ENCODE assay signal across 9 mouse cellular contexts in genomic region chr2:29731545-29731944, GRCm38 (mm10). TPM values are rescaled to one million over a fixed set of nuclear protein-coding genes. Genes with fewer than 3 reads are reported as not detected.
DNase-seq lines count a peak whose midpoint lies in the region; ATAC-seq and TF ChIP-seq lines count a peak whose summit lies in the region.
"Had no signal": no experiment of that assay in that cellular context is flagged by ENCODE, and none has a peak within 500 bp of the region (broad histone marks: within the 10 kb centered on the region; RNA-seq: fewer than 3 reads in every experiment).

No protein-coding gene starts in this region.

- no peak overlapping the region for H3K4me2 ChIP-seq in intestine, postnatal 0 days (replicated peaks; ENCODE audit: low read depth)

- peak; percentile 51 for ATAC-seq in intestine, postnatal 0 days
- peak; percentile 95 for ATAC-seq in megakaryocyte progenitor cell, adult 5-6 weeks (replicated peaks; ENCODE audit: poor library complexity)
- no peak for ATAC-seq in inflammation-experienced regulatory T-cells, adult 6 months
- no peak for ATAC-seq in erythroblast, adult 5-6 weeks (replicated peaks; ENCODE audit: low FRiP score, poor library complexity, severe bottlenecking)

- H3K4me3 ChIP-seq in intestine, postnatal 0 days (ENCODE audit: low read depth, low read length), result no peak overlapping the region

- H3K9me3 ChIP-seq in intestine, postnatal 0 days (ENCODE audit: control insufficient read depth), result no peaks in the 10 kb centered on the region

- H3K9ac ChIP-seq in intestine, postnatal 0 days (ENCODE audit: low read depth, low read length), result no peak overlapping the region

- no peaks in the 10 kb centered on the region for H3K27me3 ChIP-seq in intestine, postnatal 0 days (replicated peaks; ENCODE audit: control insufficient read depth, insufficient read depth, low read length)

- no peaks in the 10 kb centered on the region for H3K4me1 ChIP-seq in intestine, postnatal 0 days (replicated peaks; ENCODE audit: control insufficient read depth, insufficient read depth, low read length)

- peaks cover 71% of the 10 kb centered on the region for H3K36me3 ChIP-seq in intestine, postnatal 0 days (ENCODE audit: control insufficient read depth, insufficient read depth)

- TF ChIP-seq CTCF in intestine, postnatal 0 days (IDR thresholded peaks at IDR 0.05; ENCODE audit: low read depth), result peak; percentile 79

- H3K27ac ChIP-seq in intestine, postnatal 0 days (ENCODE audit: low read depth, low read length), result no peak overlapping the region

- DNase-seq in adrenal gland, adult (ENCODE audit: inconsistent age in 2 of 2, low spot score in 1 of 2), result peak; percentile 75 to 90
- no peak for DNase-seq in adrenal gland, postnatal 4 days (ENCODE audit: low spot score in 2 of 2)
- peak; percentile 40 for DNase-seq in A20 (ENCODE audit: low read depth, low spot score)
- DNase-seq in cerebellum, adult 11-12 months, result peak; percentile 52

- WGBS in intestine, postnatal 0 days, result 63% methylated on average over 3 of the region's 3 CpGs

RNA-seq across cellular contexts. Expression of gene Gm13420, which starts 19.9 kb away (rescaled TPM):
- total RNA-seq in adrenal gland, postnatal 4 days (2021), result 1 to 10 TPM in 1 of 2 experiments, not detected in 1; 1.8 TPM
- polyA plus RNA-seq in intestine, postnatal 0 days (2015; fragmentation: Nextera tagmentation; extraction: Ambion mirVana), result 0.10 TPM in 1 of 2 replicates, not detected in the other
- not detected in 2 replicates for total RNA-seq in megakaryocyte progenitor cell, adult 5-6 weeks (2015)
- total RNA-seq in megakaryocyte progenitor cell, adult 5-6 weeks (2017), result not detected in 2 replicates
- not detected for polyA plus RNA-seq in inflammation-experienced regulatory T-cells, adult 6 months (2017; shearing (Covaris generic))
- total RNA-seq in erythroblast, adult 5-6 weeks (2015; ENCODE audit: low replicate concordance), result not detected in 2 replicates
- total RNA-seq in erythroblast, adult 5-6 weeks (2017; ENCODE audit: low replicate concordance), result not detected in 2 replicates
- polyA plus RNA-seq: heart, embryonic 16.5 days had no signal

RNA-seq across cellular contexts. Expression of gene Gm13547, which starts 27.6 kb away (rescaled TPM):
- not detected for total RNA-seq in adrenal gland, postnatal 4 days (2021)
- not detected in 2 replicates for polyA plus RNA-seq in intestine, postnatal 0 days (2015; fragmentation: Nextera tagmentation; extraction: Ambion mirVana)
- not detected in 2 replicates for total RNA-seq in megakaryocyte progenitor cell, adult 5-6 weeks (2015)
- total RNA-seq in megakaryocyte progenitor cell, adult 5-6 weeks (2017), result not detected in 2 replicates
- polyA plus RNA-seq in inflammation-experienced regulatory T-cells, adult 6 months (2017; shearing (Covaris generic)), result not detected
- total RNA-seq in erythroblast, adult 5-6 weeks (2015; ENCODE audit: low replicate concordance), result not detected in 2 replicates
- total RNA-seq in erythroblast, adult 5-6 weeks (2017; ENCODE audit: low replicate concordance), result 1.3 TPM in 1 of 2 replicates, not detected in the other

RNA-seq across cellular contexts. Expression of gene Coq4, which starts 55.7 kb away (rescaled TPM):
- total RNA-seq in adrenal gland, postnatal 4 days (2021), result 10 to 100 TPM; 20.3 to 22.5 TPM
- 27.7 and 28.3 TPM in 2 replicates for polyA plus RNA-seq in intestine, postnatal 0 days (2015; fragmentation: Nextera tagmentation; extraction: Ambion mirVana)
- total RNA-seq in megakaryocyte progenitor cell, adult 5-6 weeks (2015), result 17.4 and 18.2 TPM in 2 replicates
- total RNA-seq in megakaryocyte progenitor cell, adult 5-6 weeks (2017), result 10.5 and 12.5 TPM in 2 replicates
- polyA plus RNA-seq in inflammation-experienced regulatory T-cells, adult 6 months (2017; shearing (Covaris generic)), result 1 to 10 TPM; 4.6 to 9.7 (median 7.0) TPM
- 2.3 and 9.2 TPM in 2 replicates for total RNA-seq in erythroblast, adult 5-6 weeks (2015; ENCODE audit: low replicate concordance)
- 1.8 and 2.2 TPM in 2 replicates for total RNA-seq in erythroblast, adult 5-6 weeks (2017; ENCODE audit: low replicate concordance)

RNA-seq across cellular contexts. Expression of gene Trub2, which starts 56.8 kb away (rescaled TPM):
- total RNA-seq in adrenal gland, postnatal 4 days (2021), result 10 to 100 TPM; 56.8 to 57.3 TPM
- 23.5 and 26.6 TPM in 2 replicates for polyA plus RNA-seq in intestine, postnatal 0 days (2015; fragmentation: Nextera tagmentation; extraction: Ambion mirVana)
- 17.4 and 22.9 TPM in 2 replicates for total RNA-seq in megakaryocyte progenitor cell, adult 5-6 weeks (2015)
- total RNA-seq in megakaryocyte progenitor cell, adult 5-6 weeks (2017), result 46.2 and 57.1 TPM in 2 replicates
- polyA plus RNA-seq in inflammation-experienced regulatory T-cells, adult 6 months (2017; shearing (Covaris generic)), result 10 to 100 TPM; 21.5 to 28.8 (median 24.7) TPM
- total RNA-seq in erythroblast, adult 5-6 weeks (2015; ENCODE audit: low replicate concordance), result 25.1 and 27.7 TPM in 2 replicates
- 29.7 and 31.1 TPM in 2 replicates for total RNA-seq in erythroblast, adult 5-6 weeks (2017; ENCODE audit: low replicate concordance)

Comparison
In these comparisons a context has a peak if more than half of its experiments do, and no peak if none do; other contexts are left out.
1. DNase-seq: peak in adrenal gland, adult (2 of 2), A20 (single experiment) and cerebellum, adult 11-12 months (single experiment); none in adrenal gland, postnatal 4 days (0 of 2).
2. ATAC-seq: peak in intestine, postnatal 0 days (single experiment) and megakaryocyte progenitor cell, adult 5-6 weeks (single experiment); none in inflammation-experienced regulatory T-cells, adult 6 months (single experiment) and erythroblast, adult 5-6 weeks (single experiment).